Mouse (Mus musculus) C2C12 (cell line): Measurements from ENCODE around the gene Erp27.

Experiments used
- CEBPB ChIP-seq: IDR thresholded peaks from one replicate; pipeline ENCODE4 v1.6.1; 2011; ENCODE audit warnings: low read depth, mild to moderate bottlenecking, control low read depth, moderate library complexity
- CTCF ChIP-seq: IDR thresholded peaks from one replicate; pipeline ENCODE4 v1.5.1; 2011; ENCODE audit not compliant: control insufficient read depth, insufficient read depth, insufficient read length
- FOSL1 ChIP-seq: IDR thresholded peaks from one replicate; pipeline ENCODE4 v1.8.0; 2011; ENCODE audit warnings: mild to moderate bottlenecking, low read length; ENCODE audit not compliant: poor library complexity, insufficient read depth, severe bottlenecking
- MAX ChIP-seq: IDR thresholded peaks from one replicate; pipeline ENCODE4 v1.6.1; 2011; ENCODE audit warnings: mild to moderate bottlenecking, control low read depth
- MYOD1 ChIP-seq: IDR thresholded peaks from one replicate; pipeline ENCODE4 v1.6.1; 2011; ENCODE audit warnings: low read depth; ENCODE audit not compliant: control insufficient read depth, insufficient read length
- MYOG ChIP-seq: IDR thresholded peaks from one replicate; pipeline ENCODE4 v1.6.1; 2011; ENCODE audit not compliant: control insufficient read depth, insufficient read length; ENCODE audit errors: extremely low read depth
- USF1 ChIP-seq: IDR thresholded peaks from one replicate; pipeline ENCODE4 v1.6.1; 2011; ENCODE audit warnings: low read depth, mild to moderate bottlenecking, control low read depth, moderate library complexity

DNA sequence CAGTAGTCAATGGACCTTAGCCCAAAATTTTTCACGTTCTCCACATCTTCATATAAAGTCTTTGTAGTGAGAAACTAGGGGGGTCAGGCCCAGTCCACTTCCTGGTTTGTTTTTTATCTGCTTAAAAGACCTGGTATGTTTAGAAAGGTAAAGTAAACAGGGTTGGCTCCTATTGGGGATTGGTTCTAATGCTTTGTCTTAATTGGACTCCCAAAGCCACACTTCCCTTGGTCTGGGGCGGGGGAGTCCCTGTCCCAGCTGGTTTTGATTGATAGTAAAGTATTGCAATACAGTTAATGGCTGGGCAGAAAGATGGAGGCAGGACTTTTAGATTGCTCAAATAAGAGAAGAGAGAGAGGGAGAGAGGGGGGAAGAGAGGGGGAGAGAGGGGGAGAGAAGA, 21.0 kb downstream of the Erp27 start:
- TF ChIP-seq CTCF (no peak), USF1 (no peak), MAX (no peak), MYOG (no peak), MYOD1 (no peak), FOSL1 (no peak), CEBPB (no peak)
